In genomic region chr1:88291409-88292005, GRCm38 (mm10) we compare ENCODE assay signal across 20 mouse cellular contexts. TPM values are rescaled to one million over a fixed set of nuclear protein-coding genes. Genes with fewer than 3 reads are reported as not detected.
A peak's percentile ranks its signal among the peaks of the same experiment; 100 is the strongest.
DNase-seq lines count a peak whose midpoint lies in the region; ATAC-seq and TF ChIP-seq lines count a peak whose summit lies in the region.
"Had no signal": no experiment of that assay in that cellular context is flagged by ENCODE, and none has a peak within 500 bp of the region (broad histone marks: within the 10 kb centered on the region; RNA-seq: fewer than 3 reads in every experiment).

No protein-coding gene starts in this region.

- no peak for ATAC-seq in hindbrain, postnatal 0 days
- ATAC-seq in midbrain, embryonic 11.5 days (ENCODE audit: low FRiP score) = no peak
- ATAC-seq in limb, embryonic 15.5 days (ENCODE audit: insufficient number of reproducible peaks, low FRiP score, low TSS enrichment, low read depth) = 0 out of 2 replicates have a peak, but pooled peaks have one; percentile 7
- ATAC-seq in stomach, postnatal 0 days (ENCODE audit: low FRiP score, low TSS enrichment) = no peak
- ATAC-seq: intestine, embryonic 15.5 days; midbrain, embryonic 16.5 days; Patski had no signal

- no peak for TF ChIP-seq EP300 in stomach, postnatal 0 days (optimal IDR thresholded peaks at IDR 0.05)

- DNase-seq in hindbrain, embryonic 10.5 days (ENCODE audit: low spot score) = peak; percentile 4
- no peak for DNase-seq in hindbrain, postnatal 0 days (ENCODE audit: low spot score)
- DNase-seq in midbrain, embryonic 10.5 days (ENCODE audit: low spot score) = peak; percentile 14
- DNase-seq in midbrain, embryonic 11.5 days (ENCODE audit: low spot score, missing footprints) = no peak
- DNase-seq in stomach, postnatal 0 days (ENCODE audit: low spot score) = peak; percentile 14
- no peak for DNase-seq in cerebellum, adult 18-20 months
- DNase-seq: cerebellum, postnatal 25 days; heart, postnatal 14 days; lung, embryonic 14.5 days; thymus, adult 2 months had no signal

- no peaks in the 10 kb centered on the region for H3K4me1 ChIP-seq in hindbrain, embryonic 10.5 days (replicated peaks)
- H3K4me1 ChIP-seq in hindbrain, postnatal 0 days (ENCODE audit: insufficient read depth, low read length) = no peaks in the 10 kb centered on the region
- no peaks in the 10 kb centered on the region for H3K4me1 ChIP-seq in midbrain, embryonic 10.5 days
- no peaks in the 10 kb centered on the region for H3K4me1 ChIP-seq in midbrain, embryonic 11.5 days (ENCODE audit: control insufficient read depth, insufficient read depth, low read length)
- no peaks in the 10 kb centered on the region for H3K4me1 ChIP-seq in limb, embryonic 15.5 days
- H3K4me1 ChIP-seq in stomach, postnatal 0 days (replicated peaks; ENCODE audit: control insufficient read depth, insufficient read depth) = no peaks in the 10 kb centered on the region
- H3K4me1 ChIP-seq: embryonic facial prominence, embryonic 13.5 days; forebrain, embryonic 12.5 days; intestine, embryonic 15.5 days; limb, embryonic 12.5 days; neural tube, embryonic 13.5 days had no signal

- WGBS in hindbrain, embryonic 10.5 days = 64% methylated on average over 3 of the region's 3 CpGs
- WGBS in hindbrain, postnatal 0 days = 64% methylated on average over 3 of the region's 3 CpGs
- 64% methylated on average over 3 of the region's 3 CpGs for WGBS in midbrain, embryonic 10.5 days
- 65% methylated on average over 3 of the region's 3 CpGs for WGBS in midbrain, embryonic 11.5 days
- 59% methylated on average over 3 of the region's 3 CpGs for WGBS in limb, embryonic 15.5 days
- 58% methylated on average over 3 of the region's 3 CpGs for WGBS in stomach, postnatal 0 days

- peaks cover 76% of the 10 kb centered on the region for H3K9me3 ChIP-seq in hindbrain, embryonic 10.5 days
- H3K9me3 ChIP-seq in hindbrain, postnatal 0 days (ENCODE audit: low read length) = peaks cover 59% of the 10 kb centered on the region
- peaks cover 80% of the 10 kb centered on the region for H3K9me3 ChIP-seq in midbrain, embryonic 10.5 days (replicated peaks)
- peaks cover 65% of the 10 kb centered on the region for H3K9me3 ChIP-seq in midbrain, embryonic 11.5 days (ENCODE audit: control insufficient read depth, low read length)
- H3K9me3 ChIP-seq in limb, embryonic 15.5 days = peaks cover 11% of the 10 kb centered on the region; the same call in 1 of the 2 replicates
- H3K9me3 ChIP-seq in stomach, postnatal 0 days (ENCODE audit: control insufficient read depth, low read length) = peaks cover 13% of the 10 kb centered on the region; the same call in 1 of the 2 replicates

- H3K36me3 ChIP-seq in hindbrain, embryonic 10.5 days = no peaks in the 10 kb centered on the region
- no peaks in the 10 kb centered on the region for H3K36me3 ChIP-seq in hindbrain, postnatal 0 days (ENCODE audit: insufficient read depth, low read length)
- no peaks in the 10 kb centered on the region for H3K36me3 ChIP-seq in midbrain, embryonic 10.5 days
- no peaks in the 10 kb centered on the region for H3K36me3 ChIP-seq in midbrain, embryonic 11.5 days (ENCODE audit: control insufficient read depth, insufficient read depth, low read length)
- no peaks in the 10 kb centered on the region for H3K36me3 ChIP-seq in limb, embryonic 15.5 days
- no peaks in the 10 kb centered on the region for H3K36me3 ChIP-seq in stomach, postnatal 0 days (ENCODE audit: control insufficient read depth, insufficient read depth, low read length)
- H3K36me3 ChIP-seq: embryonic facial prominence, embryonic 13.5 days; forebrain, embryonic 12.5 days; intestine, embryonic 15.5 days; limb, embryonic 12.5 days; neural tube, embryonic 13.5 days had no signal

- no peak overlapping the region for H3K4me2 ChIP-seq in hindbrain, postnatal 0 days (ENCODE audit: low read depth, low read length)
- no peak overlapping the region for H3K4me2 ChIP-seq in midbrain, embryonic 11.5 days
- no peak overlapping the region for H3K4me2 ChIP-seq in limb, embryonic 15.5 days
- H3K4me2 ChIP-seq in stomach, postnatal 0 days (replicated peaks; ENCODE audit: low read depth) = no peak overlapping the region
- H3K4me2 ChIP-seq: embryonic facial prominence, embryonic 13.5 days; forebrain, embryonic 12.5 days; intestine, embryonic 15.5 days; limb, embryonic 12.5 days; lung, embryonic 14.5 days; neural tube, embryonic 13.5 days had no signal

- no peak for TF ChIP-seq CTCF in hindbrain, postnatal 0 days (IDR thresholded peaks at IDR 0.05; ENCODE audit: low read depth)
- no peak for TF ChIP-seq CTCF in stomach, postnatal 0 days (IDR thresholded peaks at IDR 0.05; ENCODE audit: low read depth)

- H3K9ac ChIP-seq in hindbrain, postnatal 0 days (replicated peaks; ENCODE audit: low read length) = no peak overlapping the region
- no peak overlapping the region for H3K9ac ChIP-seq in midbrain, embryonic 11.5 days (ENCODE audit: low read length)
- H3K9ac ChIP-seq in limb, embryonic 15.5 days = no peak overlapping the region
- H3K9ac ChIP-seq in stomach, postnatal 0 days (ENCODE audit: low read length) = no peak overlapping the region
- H3K9ac ChIP-seq: embryonic facial prominence, embryonic 13.5 days; forebrain, embryonic 12.5 days; intestine, embryonic 15.5 days; limb, embryonic 12.5 days; lung, embryonic 14.5 days; neural tube, embryonic 13.5 days had no signal

- H3K27ac ChIP-seq in hindbrain, embryonic 10.5 days = no peak overlapping the region
- H3K27ac ChIP-seq in hindbrain, postnatal 0 days = no peak overlapping the region
- no peak overlapping the region for H3K27ac ChIP-seq in midbrain, embryonic 10.5 days (replicated peaks)
- no peak overlapping the region for H3K27ac ChIP-seq in midbrain, embryonic 11.5 days (ENCODE audit: low read depth, low read length)
- no peak overlapping the region for H3K27ac ChIP-seq in limb, embryonic 15.5 days
- H3K27ac ChIP-seq in stomach, postnatal 0 days (replicated peaks) = no peak overlapping the region
- H3K27ac ChIP-seq: embryonic facial prominence, embryonic 13.5 days; forebrain, embryonic 12.5 days; intestine, embryonic 15.5 days; limb, embryonic 12.5 days; neural tube, embryonic 13.5 days had no signal

- no peak overlapping the region for H3K4me3 ChIP-seq in hindbrain, embryonic 10.5 days
- H3K4me3 ChIP-seq in hindbrain, postnatal 0 days (ENCODE audit: low read length) = no peak overlapping the region
- no peak overlapping the region for H3K4me3 ChIP-seq in midbrain, embryonic 10.5 days
- no peak overlapping the region for H3K4me3 ChIP-seq in midbrain, embryonic 11.5 days (ENCODE audit: low read depth, low read length)
- H3K4me3 ChIP-seq in limb, embryonic 15.5 days = no peak overlapping the region
- no peak overlapping the region for H3K4me3 ChIP-seq in stomach, postnatal 0 days (ENCODE audit: low read depth, low read length)
- H3K4me3 ChIP-seq: embryonic facial prominence, embryonic 13.5 days; forebrain, embryonic 12.5 days; intestine, embryonic 15.5 days; limb, embryonic 12.5 days; neural tube, embryonic 13.5 days had no signal

- H3K27me3 ChIP-seq in hindbrain, embryonic 10.5 days (ENCODE audit: insufficient read depth, poor library complexity, severe bottlenecking) = no peaks in the 10 kb centered on the region
- no peaks in the 10 kb centered on the region for H3K27me3 ChIP-seq in hindbrain, postnatal 0 days (ENCODE audit: insufficient read depth, low read length)
- H3K27me3 ChIP-seq in midbrain, embryonic 10.5 days (ENCODE audit: low read depth, poor library complexity, severe bottlenecking) = no peaks in the 10 kb centered on the region
- no peaks in the 10 kb centered on the region for H3K27me3 ChIP-seq in midbrain, embryonic 11.5 days (ENCODE audit: control insufficient read depth, insufficient read depth, low read length)
- H3K27me3 ChIP-seq in limb, embryonic 15.5 days = no peaks in the 10 kb centered on the region
- H3K27me3 ChIP-seq in stomach, postnatal 0 days (ENCODE audit: control insufficient read depth, insufficient read depth, low read length) = no peaks in the 10 kb centered on the region
- H3K27me3 ChIP-seq: embryonic facial prominence, embryonic 13.5 days; forebrain, embryonic 12.5 days; intestine, embryonic 15.5 days; limb, embryonic 12.5 days; neural tube, embryonic 13.5 days had no signal

RNA-seq across cellular contexts. Expression of gene Trpm8, which starts 14.0 kb away (rescaled TPM):
- not detected in 2 replicates for polyA plus RNA-seq in hindbrain, embryonic 10.5 days (2016; fragmentation: Nextera tagmentation; extraction: Ambion mirVana)
- 0.05 and 0.14 TPM in 2 replicates for total RNA-seq in hindbrain, postnatal 0 days (2014; rRNA removed)
- 0.11 and 0.15 TPM in 2 replicates for polyA plus RNA-seq in hindbrain, postnatal 0 days (2015; fragmentation: Nextera tagmentation; extraction: Ambion mirVana)
- not detected in 2 replicates for polyA plus RNA-seq in midbrain, embryonic 10.5 days (2016; fragmentation: Nextera tagmentation; extraction: Ambion mirVana)
- not detected in 2 replicates for polyA plus RNA-seq in midbrain, embryonic 11.5 days (2014; fragmentation: Nextera tagmentation; extraction: Ambion mirVana)
- polyA plus RNA-seq in limb, embryonic 15.5 days (2015; fragmentation: Nextera tagmentation; extraction: Ambion mirVana) = not detected in 2 replicates
- polyA plus RNA-seq in stomach, postnatal 0 days (2015; fragmentation: Nextera tagmentation; extraction: Ambion mirVana) = 0.02 and 0.06 TPM in 2 replicates
- total RNA-seq: heart, adult 8-10 months; heart, postnatal 14 days; megakaryocyte progenitor cell, adult 5-6 weeks had no signal
- polyA plus RNA-seq: embryonic facial prominence, embryonic 13.5 days; forebrain, embryonic 12.5 days; intestine, embryonic 15.5 days; limb, embryonic 12.5 days; lung, embryonic 14.5 days had no signal

RNA-seq across cellular contexts. Expression of gene Hjurp, which starts 14.1 kb away (rescaled TPM):
- polyA plus RNA-seq in hindbrain, embryonic 10.5 days (2016; fragmentation: Nextera tagmentation; extraction: Ambion mirVana) = 169 and 205 TPM in 2 replicates
- 82.8 and 86.3 TPM in 2 replicates for total RNA-seq in hindbrain, postnatal 0 days (2014; rRNA removed)
- polyA plus RNA-seq in hindbrain, postnatal 0 days (2015; fragmentation: Nextera tagmentation; extraction: Ambion mirVana) = 47.2 and 47.7 TPM in 2 replicates
- polyA plus RNA-seq in midbrain, embryonic 10.5 days (2016; fragmentation: Nextera tagmentation; extraction: Ambion mirVana) = 213 and 222 TPM in 2 replicates
- 135 TPM in 2 replicates for polyA plus RNA-seq in midbrain, embryonic 11.5 days (2014; fragmentation: Nextera tagmentation; extraction: Ambion mirVana)
- polyA plus RNA-seq in limb, embryonic 15.5 days (2015; fragmentation: Nextera tagmentation; extraction: Ambion mirVana) = 161 and 168 TPM in 2 replicates
- polyA plus RNA-seq in stomach, postnatal 0 days (2015; fragmentation: Nextera tagmentation; extraction: Ambion mirVana) = 30.0 and 34.1 TPM in 2 replicates

Comparison
In these comparisons a context has a peak if more than half of its experiments do, and no peak if none do; other contexts are left out.
1. DNase-seq: peak in hindbrain, embryonic 10.5 days (single experiment), midbrain, embryonic 10.5 days (single experiment) and stomach, postnatal 0 days (single experiment); none in hindbrain, postnatal 0 days (single experiment), midbrain, embryonic 11.5 days (single experiment) and cerebellum, adult 18-20 months (0 of 2).